Mouse (Mus musculus) ES-CJ7 (cell line): ENCODE measurements around the gene Rad18.

Experiments
- DNase-seq: peaks from one replicate; pipeline ENCODE4 v3.0.0; 2011; ENCODE audit warnings: low read depth, low spot score

The Rad18 gene

DNA sequence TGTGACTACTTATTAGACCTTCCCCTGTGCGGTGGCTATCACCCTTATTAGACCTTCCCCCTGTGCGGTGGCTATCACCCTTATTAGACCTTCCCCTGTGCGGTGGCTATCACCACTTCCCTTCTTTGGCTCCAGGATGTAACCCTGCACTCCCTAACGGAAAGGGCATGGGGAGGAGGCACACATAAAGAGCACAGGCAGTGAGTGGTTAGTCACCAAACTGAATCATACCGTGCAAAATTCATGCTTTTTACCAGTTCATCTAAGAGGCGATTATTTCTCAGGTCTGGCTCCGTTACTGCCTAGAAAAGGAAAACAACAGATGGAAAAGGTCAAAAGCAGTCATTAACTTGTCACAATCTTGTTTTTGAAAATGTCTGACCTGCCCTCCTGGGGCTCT, 10.0 kb downstream of the Rad18 start:
- no peak for DNase-seq

DNA sequence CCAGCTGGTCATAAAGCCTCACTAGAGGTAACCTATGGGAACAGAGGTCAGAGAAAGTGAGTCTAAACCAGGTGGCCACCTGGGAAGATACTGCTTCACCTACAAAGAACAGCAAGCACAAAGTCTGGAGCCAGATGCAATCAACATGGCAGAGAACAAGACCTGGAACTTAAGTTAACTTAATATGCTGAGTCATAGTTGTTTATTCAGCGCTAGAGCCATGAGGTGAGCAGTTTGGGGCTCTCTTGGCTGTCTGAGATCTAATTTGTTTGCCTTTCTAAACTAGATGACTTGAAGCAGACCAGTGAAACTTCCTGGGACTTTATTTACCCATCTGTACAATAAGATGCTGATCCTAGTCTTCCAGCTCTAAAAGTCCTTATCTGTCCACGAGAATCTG, 12.4 kb downstream of the Rad18 start:
- DNase-seq: no peak

DNA sequence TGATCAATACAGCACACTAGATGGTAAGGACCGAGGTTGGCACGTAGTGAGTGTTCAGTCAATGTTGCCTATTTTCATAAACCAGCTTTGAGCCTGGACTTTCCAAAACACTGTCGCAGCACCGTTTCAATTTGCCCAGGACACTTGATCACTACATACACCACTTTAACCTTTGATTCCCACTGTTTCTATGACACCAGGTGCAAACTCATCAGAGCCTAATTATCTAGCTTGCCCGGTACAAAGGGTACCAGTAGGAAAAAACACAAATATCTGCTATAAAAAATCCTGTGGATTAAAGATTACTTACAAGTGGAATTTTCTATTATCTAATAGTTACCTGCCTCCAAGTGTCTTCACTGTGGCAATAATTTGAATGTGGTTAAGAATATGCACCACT, 64.4 kb downstream of the Rad18 start:
- DNase-seq: no peak

DNA sequence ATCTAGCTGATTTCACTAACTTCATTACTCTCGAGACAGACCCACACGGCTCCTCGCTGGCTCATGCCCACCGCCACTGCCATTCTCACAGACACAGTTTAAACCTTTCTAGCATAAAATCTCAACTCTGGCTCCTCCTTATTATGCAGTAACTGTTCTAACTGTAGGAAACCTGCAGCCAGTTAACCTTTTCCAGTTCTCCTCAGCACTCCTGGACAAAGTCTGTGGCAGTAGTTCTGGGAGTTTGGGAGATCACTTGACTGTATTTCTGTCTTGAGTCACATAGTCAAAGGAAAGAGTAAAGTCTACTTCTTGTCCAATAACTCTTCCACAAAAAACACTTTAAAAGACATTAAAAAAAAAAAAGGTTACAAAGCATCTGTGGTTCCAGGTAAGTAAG, 66.2 kb downstream of the Rad18 start:
- no peak for DNase-seq

DNA sequence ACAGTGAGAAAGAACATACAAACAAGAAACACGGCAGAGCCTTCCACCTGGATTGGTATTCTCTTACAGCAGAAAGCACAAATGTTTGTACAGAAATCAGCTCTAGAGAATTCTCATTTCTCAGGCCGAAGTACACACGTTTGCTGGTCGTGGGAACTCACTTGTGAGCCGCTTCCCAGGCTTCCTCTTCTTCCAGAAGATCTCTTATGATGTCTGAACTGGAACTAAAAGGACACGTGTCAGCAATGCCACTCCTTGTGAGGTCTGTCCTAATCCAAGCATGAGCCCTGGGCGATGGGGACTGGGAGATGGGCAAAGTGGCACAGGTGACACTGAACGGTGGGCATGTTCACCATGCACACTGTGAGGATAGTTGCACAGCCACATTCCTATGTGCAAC, 68.2 kb downstream of the Rad18 start:
- no peak for DNase-seq

DNA sequence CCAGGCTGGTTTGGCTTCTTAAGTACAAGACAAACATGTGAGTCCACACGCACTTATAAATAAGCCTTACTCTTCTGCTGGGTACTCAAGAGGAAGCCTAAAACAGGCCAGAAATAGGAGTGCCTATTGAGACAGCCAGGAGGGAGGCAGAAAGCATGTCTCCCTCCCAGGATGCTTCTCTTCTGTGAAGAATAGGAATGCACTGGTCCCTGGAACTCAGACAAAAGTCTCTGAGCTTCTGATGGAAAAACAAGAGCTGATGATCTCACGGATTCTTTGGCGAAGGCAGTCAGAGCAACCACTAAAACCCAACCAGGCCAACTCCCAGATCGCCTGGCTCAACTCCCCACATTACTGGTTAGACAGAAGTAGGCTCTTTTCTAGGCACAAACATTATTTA, 74.2 kb downstream of the Rad18 start:
- DNase-seq: no peak

DNA sequence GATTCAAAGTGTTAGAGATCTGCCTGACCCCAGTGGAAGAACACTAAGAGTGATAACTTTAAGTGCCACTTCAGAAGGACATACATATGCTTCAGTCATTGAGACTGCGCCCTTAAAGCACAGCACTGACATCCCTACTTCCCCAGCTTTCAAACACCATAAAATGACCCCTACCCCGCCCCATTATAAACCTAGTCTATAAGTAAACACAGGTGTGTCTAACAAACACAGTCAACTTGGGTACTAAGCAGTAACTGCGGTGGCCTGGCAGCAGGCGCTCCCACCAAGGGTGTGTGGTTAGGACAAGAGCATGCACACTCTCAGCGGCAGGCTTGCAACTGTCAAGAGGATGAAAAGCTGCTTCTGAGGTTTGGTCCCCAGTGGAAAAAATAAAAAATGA, 76.5 kb downstream of the Rad18 start:
- no peak for DNase-seq

DNA sequence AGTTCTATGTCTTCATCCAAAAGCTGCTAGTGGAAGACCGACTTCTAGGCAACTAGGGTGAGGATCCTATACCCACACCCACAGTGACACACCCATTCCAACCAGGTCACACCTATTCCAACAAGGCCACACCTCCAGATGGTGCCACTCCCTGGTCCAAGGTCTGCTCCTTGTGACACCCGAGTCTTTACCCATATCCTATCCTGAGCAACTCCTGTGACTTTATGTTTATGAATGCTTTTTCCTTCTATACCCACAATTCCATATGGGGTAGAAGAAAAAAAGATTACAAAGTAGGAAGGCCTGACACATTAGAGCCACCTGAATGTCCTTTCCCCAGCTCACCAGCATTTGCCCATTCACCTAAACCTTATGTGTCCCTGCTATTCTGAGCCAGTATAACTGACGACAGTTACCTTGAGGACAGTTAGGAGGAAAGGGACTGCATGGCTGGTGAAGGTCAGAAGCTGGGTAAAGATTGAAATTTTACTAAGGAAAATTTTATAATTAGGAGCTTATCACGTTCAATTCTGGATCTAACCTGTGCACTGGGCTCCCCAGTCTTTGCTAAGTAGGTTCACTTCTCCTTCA, 78.7 kb downstream of the Rad18 start:
- no peak for DNase-seq

DNA sequence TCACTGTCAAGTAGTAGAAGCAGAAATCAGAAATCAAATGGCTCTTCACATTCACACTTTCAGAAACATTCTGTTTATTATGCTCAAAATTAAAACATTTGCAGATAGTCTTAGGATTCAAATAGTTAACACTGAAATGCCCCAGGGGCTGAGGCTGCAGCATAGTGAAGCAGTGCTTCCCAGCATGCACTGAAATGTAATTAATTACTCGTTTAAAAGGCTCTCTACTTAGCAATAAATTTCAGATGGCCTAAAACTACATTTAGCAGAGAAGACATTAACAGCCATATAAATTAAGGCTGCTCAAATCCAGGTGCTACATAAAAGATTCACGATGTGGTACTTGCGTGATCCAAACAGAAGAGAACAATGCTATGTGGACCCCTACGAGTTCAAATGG, 87.5 kb downstream of the Rad18 start:
- DNase-seq: no peak

DNA sequence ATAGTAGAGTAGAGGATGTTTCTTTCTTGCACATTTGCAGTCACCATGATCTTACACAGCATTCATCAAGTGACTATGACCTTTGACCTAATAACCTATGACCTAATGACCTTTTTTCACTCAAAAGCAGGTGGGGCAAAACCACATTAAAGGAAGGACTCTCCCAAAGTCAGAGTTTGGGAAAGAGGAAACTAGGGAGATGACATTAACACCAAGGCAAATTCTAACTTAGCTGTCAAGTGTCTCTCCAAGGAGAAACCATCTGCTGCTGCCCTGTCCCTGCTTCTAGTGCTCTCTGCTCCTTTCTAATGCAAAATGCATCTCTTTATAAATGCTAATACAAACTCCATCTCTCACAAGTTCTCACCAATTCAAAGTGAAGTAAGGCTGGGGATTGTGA, 92.6 kb downstream of the Rad18 start:
- peak; percentile 90 for DNase-seq

DNA sequence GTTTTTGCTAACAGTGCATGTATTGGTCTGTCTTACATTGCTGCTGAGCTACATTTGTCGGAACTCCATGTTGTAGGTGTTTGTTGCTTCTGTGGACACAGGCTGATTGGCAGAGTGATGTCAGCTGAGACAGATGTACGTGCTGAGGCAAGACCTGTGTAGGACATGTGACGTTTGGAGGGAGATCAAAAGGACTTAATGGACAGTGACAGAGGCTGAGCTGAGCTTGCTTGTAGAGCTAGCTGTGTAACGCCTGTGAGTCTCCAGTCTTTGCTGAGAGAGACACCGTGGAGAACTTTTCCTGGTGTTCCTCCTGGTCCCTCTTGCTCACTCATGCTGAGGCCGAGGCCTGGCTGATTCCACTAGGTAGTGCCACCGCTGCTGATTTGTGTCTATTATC, 101.5 kb downstream of the Rad18 start:
- no peak for DNase-seq

DNA sequence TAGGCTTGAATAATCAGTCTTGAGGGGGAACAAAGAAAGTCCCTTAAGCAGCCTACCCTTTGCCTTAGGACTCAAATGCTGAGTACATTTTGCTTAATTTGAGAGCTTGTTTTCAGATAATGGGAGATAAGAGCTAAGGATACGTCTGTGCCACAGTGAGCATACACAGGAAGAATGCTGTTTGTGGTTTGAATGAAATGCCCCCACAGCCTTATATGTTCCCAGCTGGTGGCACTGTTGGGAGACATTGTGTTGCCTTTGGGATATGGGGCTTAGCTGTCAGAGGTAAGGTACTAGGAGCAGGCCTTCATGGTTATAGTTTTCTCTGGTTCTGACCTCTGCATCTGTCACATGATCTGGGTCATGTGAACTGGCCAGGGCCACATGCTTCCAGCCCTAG, 108.6 kb downstream of the Rad18 start:
- DNase-seq: no peak

DNA sequence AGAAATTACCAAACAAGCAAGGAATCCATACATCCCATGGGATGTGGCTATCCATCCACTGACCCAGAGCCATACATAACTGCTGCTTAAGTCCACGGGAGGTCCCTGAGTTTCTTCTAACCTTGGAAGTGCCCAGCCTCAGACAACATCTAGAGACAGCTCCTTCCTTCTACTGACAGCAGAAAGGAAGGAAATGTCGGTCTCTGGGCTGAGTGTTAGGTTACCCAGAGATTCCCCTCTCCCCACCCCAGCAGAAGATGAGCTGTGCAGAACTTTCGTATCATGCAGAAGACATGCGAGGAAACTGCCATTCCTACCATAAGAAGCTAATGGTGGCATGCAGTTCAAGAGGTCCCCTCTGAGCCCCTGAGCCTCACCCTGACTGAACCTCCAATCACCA, 109.5 kb downstream of the Rad18 start:
- no peak for DNase-seq

DNA sequence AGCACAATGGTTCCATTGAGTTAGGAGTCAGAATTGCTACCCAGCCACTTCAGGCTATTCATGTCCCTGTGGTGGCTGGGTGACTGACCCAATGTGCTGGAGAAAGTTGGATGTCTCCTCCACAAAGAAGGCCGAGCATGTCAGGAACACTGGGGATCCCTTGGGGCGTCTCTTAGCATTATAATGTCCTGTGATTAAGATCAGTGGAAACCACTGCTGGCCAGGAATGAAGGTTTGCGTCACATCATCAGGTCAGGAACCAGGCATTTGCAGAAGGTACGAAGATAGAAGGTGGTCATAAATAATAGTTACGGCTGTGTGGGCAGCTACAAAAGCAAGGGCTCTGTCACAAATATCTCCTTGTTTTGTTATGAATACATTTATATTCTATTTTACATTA, 111.5 kb downstream of the Rad18 start:
- DNase-seq: no peak

DNA sequence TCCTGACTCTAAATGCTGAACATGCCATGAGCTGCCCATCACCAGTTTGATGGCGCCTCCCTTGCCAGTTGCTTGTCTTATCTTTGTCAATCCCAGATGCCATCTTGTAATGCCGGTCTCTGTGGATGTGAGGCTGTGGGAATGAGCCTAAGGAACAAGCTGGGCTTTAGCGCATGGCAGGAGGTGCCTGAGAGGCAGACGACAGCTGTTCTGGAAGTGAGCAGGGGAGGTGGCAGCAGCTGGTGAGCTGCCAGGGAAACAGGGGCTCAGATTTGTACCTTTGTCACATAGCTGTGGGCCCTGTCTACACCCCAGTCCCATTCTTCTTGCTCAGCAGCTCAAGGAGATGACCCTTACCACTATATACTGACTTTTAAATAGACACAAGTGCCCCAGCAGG, 114.5 kb downstream of the Rad18 start:
- no peak for DNase-seq

DNA sequence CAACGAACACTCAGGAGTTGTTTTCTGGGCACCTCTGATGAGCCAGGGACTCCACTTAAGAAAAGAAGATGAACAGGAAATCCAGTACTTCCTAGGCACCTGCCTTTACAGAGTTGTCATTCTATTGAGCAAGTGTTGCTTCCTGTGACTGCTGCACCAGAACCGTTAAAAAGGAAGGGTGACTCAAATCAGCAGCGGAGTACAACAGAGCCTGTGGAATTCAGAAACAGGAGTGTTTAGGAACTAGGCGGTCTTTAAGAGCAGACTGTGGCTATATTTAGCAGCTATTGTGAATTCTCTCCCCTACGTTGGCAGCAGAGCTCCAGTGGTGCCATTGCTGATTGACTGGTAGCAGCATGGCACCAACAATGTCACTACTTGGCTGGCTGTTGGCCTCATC, 119.3 kb downstream of the Rad18 start:
- DNase-seq: no peak

DNA sequence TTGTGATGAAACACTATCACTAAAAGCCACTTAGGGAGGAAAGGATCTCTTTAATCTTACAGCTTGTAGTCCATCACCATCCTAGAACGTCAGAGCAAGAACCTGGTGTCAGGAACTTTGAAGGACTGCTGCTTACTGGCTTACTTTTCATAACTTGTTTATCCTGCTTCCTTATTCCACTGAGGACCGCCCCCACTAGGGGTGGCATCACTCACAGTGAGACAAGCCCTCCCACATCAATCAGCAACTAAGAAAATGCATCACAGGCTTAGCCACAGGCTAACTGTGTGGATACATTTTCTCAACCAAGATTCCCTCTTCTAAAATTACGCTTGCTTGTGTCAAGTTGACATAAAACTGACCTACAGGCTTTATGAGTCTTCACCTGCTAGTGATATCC, 121.9 kb downstream of the Rad18 start:
- DNase-seq: no peak

DNA sequence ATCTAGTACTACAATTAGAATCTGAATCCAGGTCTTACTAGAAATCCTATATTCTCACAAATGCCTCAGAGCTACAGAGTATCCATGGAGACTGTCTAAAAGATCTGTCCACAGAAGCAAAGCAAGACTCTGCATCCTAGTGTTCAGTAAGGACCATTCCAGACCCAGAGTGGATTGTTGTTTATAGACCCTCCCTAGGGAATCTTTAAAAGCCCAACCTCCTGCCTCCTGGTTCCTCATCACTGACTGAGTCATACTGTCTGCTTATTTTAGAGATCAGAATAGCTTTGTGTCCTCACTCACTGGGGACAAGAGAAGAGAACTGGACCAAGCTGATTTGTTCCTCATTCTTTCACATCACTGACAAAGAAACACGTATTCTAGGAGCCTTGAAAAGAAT, 126.1 kb downstream of the Rad18 start:
- no peak for DNase-seq
